Mouse (Mus musculus) R1 (cell line): ENCODE data around the gene Cyp2c23.

Experiments
- DNase-seq: peaks from one replicate; pipeline ENCODE4 v3.0.0-alpha.2; 2018; ENCODE audit warnings: low read depth, low spot score

The Cyp2c23 gene

GRCm38 (mm10) chr19:44024921-44025585, 4.0 kb downstream of the Cyp2c23 start:
- no peak for DNase-seq

- DNase-seq, result peak; percentile 85
Measured at GRCm38 (mm10) chr19:44023066-44023465, 5.9 kb downstream of the Cyp2c23 start.

- DNase-seq, result no peak
Measured at GRCm38 (mm10) chr19:44021502-44021901, 7.5 kb downstream of the Cyp2c23 start.

- no peak for DNase-seq
Measured at GRCm38 (mm10) chr19:44019739-44020138, 9.3 kb downstream of the Cyp2c23 start.

- no peak for DNase-seq
Measured at GRCm38 (mm10) chr19:44013862-44014261, 15.1 kb downstream of the Cyp2c23 start.

GRCm38 (mm10) chr19:44008784-44009183, 20.2 kb downstream of the Cyp2c23 start:
- DNase-seq, result no peak

GRCm38 (mm10) chr19:44007186-44007585, 21.8 kb downstream of the Cyp2c23 start:
- peak; percentile 18 for DNase-seq

- DNase-seq, result no peak
Measured at GRCm38 (mm10) chr19:44005025-44005424, 24.0 kb downstream of the Cyp2c23 start.

GRCm38 (mm10) chr19:44004261-44004660, 24.7 kb downstream of the Cyp2c23 start:
- no peak for DNase-seq

- no peak for DNase-seq
Measured at GRCm38 (mm10) chr19:44000720-44001119, 28.3 kb downstream of the Cyp2c23 start.

GRCm38 (mm10) chr19:44000061-44000460, 28.9 kb downstream of the Cyp2c23 start:
- no peak for DNase-seq

- DNase-seq, result no peak
Measured at GRCm38 (mm10) chr19:43998802-43999527, 30.0 kb downstream of the Cyp2c23 start.

GRCm38 (mm10) chr19:43998101-43998500, 30.9 kb downstream of the Cyp2c23 start:
- no peak for DNase-seq

- DNase-seq, result no peak
Measured at GRCm38 (mm10) chr19:43995427-43995826, 33.6 kb downstream of the Cyp2c23 start.

GRCm38 (mm10) chr19:43992464-43992863, 36.5 kb downstream of the Cyp2c23 start:
- no peak for DNase-seq

GRCm38 (mm10) chr19:43990362-43990761, 38.6 kb downstream of the Cyp2c23 start:
- DNase-seq, result peak; percentile 56

- peak; percentile 81 for DNase-seq
Measured at GRCm38 (mm10) chr19:43986069-43986794, 42.8 kb downstream of the Cyp2c23 start, which contains the start of gene Cpn1. Gene Cpn1, minus strand, starts transcription at chr19:43986556.

GRCm38 (mm10) chr19:43981992-43982391, 47.0 kb downstream of the Cyp2c23 start:
- DNase-seq, result no peak

- peak; percentile 76 for DNase-seq
Measured at GRCm38 (mm10) chr19:43980711-43981110, 48.3 kb downstream of the Cyp2c23 start.

GRCm38 (mm10) chr19:43977799-43978198, 51.2 kb downstream of the Cyp2c23 start:
- no peak for DNase-seq

GRCm38 (mm10) chr19:43976661-43977060, 52.3 kb downstream of the Cyp2c23 start:
- peak; percentile 79 for DNase-seq

GRCm38 (mm10) chr19:43974221-43974620, 54.8 kb downstream of the Cyp2c23 start:
- DNase-seq, result no peak
